Mouse (Mus musculus): ENCODE measurements around the gene Cdk5rap2. TPM values are rescaled to one million over a fixed set of nuclear protein-coding genes. Genes with fewer than 3 reads are reported as not detected.
A peak's percentile ranks its signal among the peaks of the same experiment; 100 is the strongest.

The Cdk5rap2 gene
- polyA plus RNA-seq, 1 experiment from 2014 or later = 19.3 TPM

- WGBS = 65% methylated on average over 9 of the region's 9 CpGs
- H3K27me3 ChIP-seq (ENCODE audit: insufficient read depth, low read length) = no peaks in the 10 kb centered on the region
- H3K9ac ChIP-seq (replicated peaks; ENCODE audit: low read length) = no peak overlapping the region
- H3K9me3 ChIP-seq (ENCODE audit: low read length) = no peaks in the 10 kb centered on the region
- H3K4me2 ChIP-seq (replicated peaks; ENCODE audit: low read depth, low read length) = no peak overlapping the region
- H3K36me3 ChIP-seq (ENCODE audit: insufficient read depth, low read length) = peaks cover 36% of the 10 kb centered on the region
- ATAC-seq (ENCODE audit: low FRiP score, low TSS enrichment) = peak; percentile 62
- no peaks in the 10 kb centered on the region for H3K4me1 ChIP-seq (ENCODE audit: insufficient read depth, low read length)
- H3K4me3 ChIP-seq (ENCODE audit: low read length) = no peak overlapping the region
- H3K27ac ChIP-seq (ENCODE audit: low read length) = no peak overlapping the region
Observed at GRCm38 (mm10) chr4:70355659-70356350, 54.4 kb downstream of the Cdk5rap2 start.

DNA sequence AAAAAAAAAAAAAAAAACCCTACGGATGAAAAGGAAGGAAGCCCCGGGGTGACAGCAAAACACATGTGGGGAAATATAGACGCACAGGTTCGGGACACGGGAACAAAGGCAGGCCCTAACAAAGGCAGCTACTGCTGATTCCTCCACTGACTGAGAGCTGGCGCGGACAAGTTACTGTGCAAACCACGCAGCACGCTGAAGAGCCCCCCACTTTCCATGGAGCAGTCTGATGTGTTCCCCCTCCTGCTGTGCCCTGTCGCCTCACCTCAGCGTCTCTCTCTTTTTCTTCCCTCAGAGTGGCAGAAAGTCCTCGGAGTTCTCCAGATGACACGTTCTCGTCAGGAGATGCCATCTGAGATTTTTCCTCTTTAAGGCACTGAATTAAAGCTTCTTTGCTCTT lies 55.8 kb downstream of the Cdk5rap2 start:
- H3K27ac ChIP-seq (ENCODE audit: low read length) = no peak overlapping the region
- no peak overlapping the region for H3K4me3 ChIP-seq (ENCODE audit: low read length)
- H3K27me3 ChIP-seq (ENCODE audit: insufficient read depth, low read length) = no peaks in the 10 kb centered on the region
- H3K36me3 ChIP-seq (ENCODE audit: insufficient read depth, low read length) = peaks cover 22% of the 10 kb centered on the region
- no peaks in the 10 kb centered on the region for H3K4me1 ChIP-seq (ENCODE audit: insufficient read depth, low read length)
- ATAC-seq (ENCODE audit: low FRiP score, low TSS enrichment) = no peak
- H3K9me3 ChIP-seq (ENCODE audit: low read length) = no peaks in the 10 kb centered on the region
- no peak overlapping the region for H3K9ac ChIP-seq (replicated peaks; ENCODE audit: low read length)
- 86% methylated on average over 14 of the region's 14 CpGs for WGBS
- H3K4me2 ChIP-seq (replicated peaks; ENCODE audit: low read depth, low read length) = no peak overlapping the region

DNA sequence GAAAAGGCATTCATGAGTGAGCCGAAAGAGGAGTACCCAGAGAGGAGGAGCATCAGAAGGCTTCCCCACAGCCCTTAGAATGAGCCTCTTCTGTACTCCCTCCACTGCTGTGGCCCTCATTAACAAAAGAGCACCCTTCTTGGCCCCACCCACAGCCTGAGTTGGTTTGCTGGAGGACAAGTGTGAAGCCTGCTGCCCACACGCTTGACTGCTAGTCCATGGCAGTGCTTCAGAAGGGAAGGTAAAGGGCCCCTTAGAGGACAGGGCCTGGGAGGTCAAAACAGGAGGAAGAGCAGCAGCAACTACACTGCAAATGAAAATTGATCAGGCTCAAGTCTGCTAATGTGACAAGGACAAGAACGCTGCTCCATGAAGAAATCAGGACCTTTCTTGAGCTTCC lies 56.6 kb downstream of the Cdk5rap2 start:
- Histone ChIP-seq H3K4me2 (replicated peaks; ENCODE audit: low read depth, low read length) (no peak overlapping the region), H3K4me1 (ENCODE audit: insufficient read depth, low read length) (no peaks in the 10 kb centered on the region), H3K4me3 (ENCODE audit: low read length) (no peak overlapping the region), H3K9me3 (ENCODE audit: low read length) (no peaks in the 10 kb centered on the region), H3K9ac (replicated peaks; ENCODE audit: low read length) (no peak overlapping the region), H3K36me3 (ENCODE audit: insufficient read depth, low read length) (peaks cover 26% of the 10 kb centered on the region), H3K27ac (ENCODE audit: low read length) (no peak overlapping the region; the same call in 1 of the 2 replicates), H3K27me3 (ENCODE audit: insufficient read depth, low read length) (no peaks in the 10 kb centered on the region)
- ATAC-seq (ENCODE audit: low FRiP score, low TSS enrichment) = peak; percentile 93
- 46% methylated on average over 3 of the region's 3 CpGs for WGBS

GRCm38 (mm10) chr4:70335444-70336144 lies 74.6 kb downstream of the Cdk5rap2 start:
- no peaks in the 10 kb centered on the region for H3K27me3 ChIP-seq (ENCODE audit: insufficient read depth, low read length)
- WGBS = 92% methylated on average over 11 of the region's 11 CpGs
- peaks cover 11% of the 10 kb centered on the region for H3K36me3 ChIP-seq (ENCODE audit: insufficient read depth, low read length)
- no peak overlapping the region for H3K4me3 ChIP-seq (ENCODE audit: low read length)
- no peak overlapping the region for H3K27ac ChIP-seq (ENCODE audit: low read length)
- no peaks in the 10 kb centered on the region for H3K4me1 ChIP-seq (ENCODE audit: insufficient read depth, low read length)
- no peak for ATAC-seq (ENCODE audit: low FRiP score, low TSS enrichment)
- no peak overlapping the region for H3K4me2 ChIP-seq (replicated peaks; ENCODE audit: low read depth, low read length)
- no peaks in the 10 kb centered on the region for H3K9me3 ChIP-seq (ENCODE audit: low read length)
- H3K9ac ChIP-seq (replicated peaks; ENCODE audit: low read length) = no peak overlapping the region

DNA sequence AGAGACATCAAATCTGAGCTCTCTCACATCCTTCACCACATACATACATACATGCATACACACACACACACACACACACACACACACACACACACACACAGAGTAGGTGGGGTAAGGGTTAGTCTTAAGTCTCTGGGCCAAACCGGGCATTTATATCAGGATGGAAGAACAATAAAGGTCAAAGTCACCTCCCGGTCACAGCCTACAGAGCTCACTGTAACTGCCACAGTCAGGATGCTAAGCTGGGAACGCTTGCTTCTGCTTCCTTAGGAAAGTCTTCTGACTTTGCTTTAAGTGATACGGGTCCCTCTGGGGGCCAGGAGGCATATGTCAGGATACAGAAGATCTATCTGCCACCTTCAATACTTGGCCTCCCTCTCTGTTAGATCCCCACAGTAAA lies 75.2 kb downstream of the Cdk5rap2 start:
- H3K4me3 ChIP-seq (ENCODE audit: low read length) = no peak overlapping the region
- no peak overlapping the region for H3K4me2 ChIP-seq (replicated peaks; ENCODE audit: low read depth, low read length)
- no peaks in the 10 kb centered on the region for H3K9me3 ChIP-seq (ENCODE audit: low read length)
- no peak overlapping the region for H3K27ac ChIP-seq (ENCODE audit: low read length)
- 75% methylated on average over 4 of the region's 4 CpGs for WGBS
- H3K4me1 ChIP-seq (ENCODE audit: insufficient read depth, low read length) = no peaks in the 10 kb centered on the region
- H3K36me3 ChIP-seq (ENCODE audit: insufficient read depth, low read length) = peaks cover 11% of the 10 kb centered on the region
- peak; percentile 42; the same call in 1 of the 2 replicates for ATAC-seq (ENCODE audit: low FRiP score, low TSS enrichment)
- H3K9ac ChIP-seq (replicated peaks; ENCODE audit: low read length) = no peak overlapping the region
- H3K27me3 ChIP-seq (ENCODE audit: insufficient read depth, low read length) = no peaks in the 10 kb centered on the region

GRCm38 (mm10) chr4:70332981-70333380 lies 77.3 kb downstream of the Cdk5rap2 start:
- Histone ChIP-seq H3K36me3 (ENCODE audit: insufficient read depth, low read length) (peaks cover 6% of the 10 kb centered on the region; the same call in 1 of the 2 replicates), H3K9me3 (ENCODE audit: low read length) (no peaks in the 10 kb centered on the region), H3K27me3 (ENCODE audit: insufficient read depth, low read length) (no peaks in the 10 kb centered on the region), H3K27ac (ENCODE audit: low read length) (no peak overlapping the region), H3K9ac (replicated peaks; ENCODE audit: low read length) (no peak overlapping the region), H3K4me1 (ENCODE audit: insufficient read depth, low read length) (no peaks in the 10 kb centered on the region), H3K4me2 (replicated peaks; ENCODE audit: low read depth, low read length) (no peak overlapping the region), H3K4me3 (ENCODE audit: low read length) (no peak overlapping the region)
- WGBS = 92% methylated on average over 6 of the region's 6 CpGs
- no peak for ATAC-seq (ENCODE audit: low FRiP score, low TSS enrichment)

DNA sequence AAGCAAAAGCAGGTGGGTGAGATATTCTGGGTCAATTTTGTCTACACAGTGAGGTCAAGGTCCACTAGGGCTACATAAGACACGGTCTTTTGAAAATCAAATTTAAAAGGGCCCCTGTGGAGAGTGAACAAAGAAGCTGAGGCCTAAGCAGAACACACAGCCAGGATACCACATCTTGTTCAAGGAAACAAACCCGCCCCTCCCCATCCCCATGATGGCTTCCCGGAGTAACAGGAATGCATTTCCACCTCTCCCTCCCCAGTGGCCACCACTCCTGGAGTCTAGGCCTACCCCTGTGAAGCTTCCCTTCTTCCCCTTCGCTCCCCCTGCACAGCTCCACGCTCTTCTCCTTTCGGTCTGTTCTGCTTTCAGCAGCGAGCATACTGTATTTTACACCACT lies 77.7 kb downstream of the Cdk5rap2 start:
- Histone ChIP-seq H3K4me2 (replicated peaks; ENCODE audit: low read depth, low read length) (no peak overlapping the region), H3K9ac (replicated peaks; ENCODE audit: low read length) (no peak overlapping the region), H3K27me3 (ENCODE audit: insufficient read depth, low read length) (no peaks in the 10 kb centered on the region), H3K4me3 (ENCODE audit: low read length) (no peak overlapping the region), H3K9me3 (ENCODE audit: low read length) (no peaks in the 10 kb centered on the region), H3K4me1 (ENCODE audit: insufficient read depth, low read length) (no peaks in the 10 kb centered on the region), H3K36me3 (ENCODE audit: insufficient read depth, low read length) (peaks cover 6% of the 10 kb centered on the region; the same call in 1 of the 2 replicates), H3K27ac (ENCODE audit: low read length) (no peak overlapping the region)
- WGBS = 85% methylated on average over 7 of the region's 7 CpGs
- ATAC-seq (ENCODE audit: low FRiP score, low TSS enrichment) = no peak

GRCm38 (mm10) chr4:70331181-70331580 lies 79.1 kb downstream of the Cdk5rap2 start:
- H3K27me3 ChIP-seq (ENCODE audit: insufficient read depth, low read length) = no peaks in the 10 kb centered on the region
- no peak for ATAC-seq (ENCODE audit: low FRiP score, low TSS enrichment)
- H3K9ac ChIP-seq (replicated peaks; ENCODE audit: low read length) = no peak overlapping the region
- H3K27ac ChIP-seq (ENCODE audit: low read length) = no peak overlapping the region
- WGBS = 89% methylated on average over 6 of the region's 6 CpGs
- H3K9me3 ChIP-seq (ENCODE audit: low read length) = no peaks in the 10 kb centered on the region
- H3K4me2 ChIP-seq (replicated peaks; ENCODE audit: low read depth, low read length) = no peak overlapping the region
- 0 out of 2 replicates have a peak, but pooled peaks cover 3% of the 10 kb centered on the region for H3K36me3 ChIP-seq (ENCODE audit: insufficient read depth, low read length)
- no peaks in the 10 kb centered on the region for H3K4me1 ChIP-seq (ENCODE audit: insufficient read depth, low read length)
- H3K4me3 ChIP-seq (ENCODE audit: low read length) = no peak overlapping the region

DNA sequence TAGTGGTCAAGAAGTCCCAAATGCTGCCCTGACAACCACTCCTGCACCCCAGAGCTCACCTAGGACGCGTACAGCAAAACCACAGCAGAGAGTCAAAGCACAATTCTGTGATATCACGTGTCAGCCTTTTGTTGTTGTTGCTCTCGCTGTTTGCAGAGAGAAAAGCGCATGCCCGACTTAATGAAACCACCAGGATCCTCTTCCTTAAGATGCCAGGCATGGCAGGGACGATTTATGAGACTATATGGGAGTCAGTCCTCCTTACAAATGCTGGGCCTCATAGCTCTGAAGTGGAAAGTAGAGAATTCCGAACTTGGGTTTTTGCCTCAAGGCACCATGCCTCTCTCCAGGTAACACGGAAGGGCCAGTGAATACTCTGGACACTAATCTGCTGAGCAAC lies 82.2 kb downstream of the Cdk5rap2 start:
- Histone ChIP-seq H3K4me2 (replicated peaks; ENCODE audit: low read depth, low read length) (no peak overlapping the region), H3K4me1 (ENCODE audit: insufficient read depth, low read length) (no peaks in the 10 kb centered on the region), H3K4me3 (ENCODE audit: low read length) (no peak overlapping the region), H3K9ac (replicated peaks; ENCODE audit: low read length) (no peak overlapping the region), H3K27ac (ENCODE audit: low read length) (no peak overlapping the region), H3K36me3 (ENCODE audit: insufficient read depth, low read length) (peaks cover 9% of the 10 kb centered on the region; the same call in 1 of the 2 replicates), H3K27me3 (ENCODE audit: insufficient read depth, low read length) (no peaks in the 10 kb centered on the region), H3K9me3 (ENCODE audit: low read length) (no peaks in the 10 kb centered on the region)
- WGBS = 43% methylated on average over 9 of the region's 9 CpGs
- ATAC-seq (ENCODE audit: low FRiP score, low TSS enrichment) = no peak; the same call in 1 of the 2 replicates

DNA sequence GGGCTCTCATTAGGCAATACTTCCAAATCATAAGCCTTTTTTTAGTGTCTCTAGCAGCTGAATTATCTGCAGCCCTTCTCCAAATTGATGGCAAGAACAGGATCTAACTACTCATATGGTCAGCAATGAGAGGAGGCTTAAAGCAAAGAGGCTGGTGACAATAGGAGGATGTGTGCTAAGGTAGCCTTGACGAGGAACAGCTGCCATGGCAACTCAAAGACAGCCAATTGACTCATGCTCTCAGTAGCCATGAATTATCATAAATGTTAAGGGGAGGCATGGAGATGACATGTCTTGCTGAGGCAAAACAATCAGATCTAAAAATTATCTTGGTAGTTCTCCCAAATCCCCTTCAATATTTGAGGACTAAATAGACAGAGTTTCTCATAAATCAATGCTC lies 82.8 kb downstream of the Cdk5rap2 start:
- ATAC-seq (ENCODE audit: low FRiP score, low TSS enrichment) = no peak
- WGBS = 50% methylated on average over 1 of the region's 1 CpGs
- no peak overlapping the region for H3K4me2 ChIP-seq (replicated peaks; ENCODE audit: low read depth, low read length)

More for the DNA sequence above, 82.8 kb downstream of the Cdk5rap2 start:
- no peaks in the 10 kb centered on the region for H3K9me3 ChIP-seq (ENCODE audit: low read length)
- H3K36me3 ChIP-seq (ENCODE audit: insufficient read depth, low read length) = peaks cover 8% of the 10 kb centered on the region; the same call in 1 of the 2 replicates
- H3K9ac ChIP-seq (replicated peaks; ENCODE audit: low read length) = no peak overlapping the region
- H3K27ac ChIP-seq (ENCODE audit: low read length) = no peak overlapping the region
- H3K4me1 ChIP-seq (ENCODE audit: insufficient read depth, low read length) = no peaks in the 10 kb centered on the region
- no peaks in the 10 kb centered on the region for H3K27me3 ChIP-seq (ENCODE audit: insufficient read depth, low read length)
- H3K4me3 ChIP-seq (ENCODE audit: low read length) = no peak overlapping the region

Measured in kidney, embryonic 16.5 days (tissue).